Mouse (Mus musculus) frontal cortex, adult (tissue): ENCODE results near the gene Tubg2.
"Not testable (repeated sequence)": the region's sequence is repeated elsewhere in the genome, so short reads cannot be mapped to it uniquely, and the experiment has no call there.

ENCODE experiments used
- ATAC-seq: cut with Nextera tagmentation; 2 replicates; pipeline ENCODE4 v1.9.2; 2017; ENCODE audit warnings: mild to moderate bottlenecking, moderate library complexity, mixed read lengths; ENCODE audit not compliant: low TSS enrichment

Tubg2 gene

DNA sequence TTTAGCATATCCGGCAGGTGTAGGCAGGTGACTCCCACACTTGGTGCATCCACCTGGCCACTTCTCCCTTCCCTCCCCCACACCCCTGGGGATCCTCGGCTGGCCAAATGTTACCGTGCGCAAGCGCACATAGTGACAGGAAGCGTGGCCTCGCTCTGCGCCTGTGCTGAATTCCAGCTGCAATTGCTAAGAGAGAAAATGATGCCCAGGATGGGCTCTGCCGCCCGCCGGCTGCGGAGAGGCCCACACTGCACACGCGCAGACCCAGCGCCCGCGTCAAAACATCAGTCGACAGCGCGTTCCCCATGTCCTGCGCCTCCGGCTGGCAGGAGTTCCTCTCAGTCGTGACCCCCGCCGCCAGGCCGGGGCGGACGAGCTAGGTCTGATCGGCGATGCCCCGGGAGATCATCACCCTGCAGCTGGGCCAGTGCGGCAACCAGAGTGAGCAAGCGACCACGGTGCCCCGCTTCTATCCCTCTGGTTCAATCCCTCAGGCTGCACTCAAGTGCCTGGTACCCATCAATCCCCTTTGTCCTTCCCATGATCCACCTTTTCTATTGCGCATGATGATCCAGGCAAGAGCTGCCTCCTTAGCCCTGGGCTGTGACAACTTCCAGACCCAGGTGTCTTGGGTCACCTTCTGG is at the start of gene Tubg2:
Gene Tubg2, plus strand, starts transcription at position 180 of the 644 bp plus-strand sequence.
- peak; percentile 92 for ATAC-seq

DNA sequence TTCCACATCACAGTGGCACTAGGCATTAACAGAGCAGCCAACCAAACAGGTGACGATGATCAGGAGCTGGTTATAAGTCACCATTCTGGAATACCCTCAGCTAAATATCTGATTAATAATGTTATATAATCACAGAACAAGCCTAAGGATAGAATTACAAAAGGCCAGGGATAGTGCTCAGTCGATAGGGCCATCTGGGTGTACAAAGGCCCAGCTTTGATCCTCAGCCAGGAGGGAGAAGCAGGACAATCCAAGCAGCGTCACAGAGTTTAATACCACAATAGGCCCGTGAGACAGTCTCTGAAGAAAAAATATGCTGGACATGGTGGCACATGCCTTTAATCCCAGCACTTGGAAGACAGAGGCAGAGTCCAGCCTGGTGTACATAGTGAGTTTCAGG is 46.4 kb upstream of the Tubg2 start:
- ATAC-seq, result no peak

DNA sequence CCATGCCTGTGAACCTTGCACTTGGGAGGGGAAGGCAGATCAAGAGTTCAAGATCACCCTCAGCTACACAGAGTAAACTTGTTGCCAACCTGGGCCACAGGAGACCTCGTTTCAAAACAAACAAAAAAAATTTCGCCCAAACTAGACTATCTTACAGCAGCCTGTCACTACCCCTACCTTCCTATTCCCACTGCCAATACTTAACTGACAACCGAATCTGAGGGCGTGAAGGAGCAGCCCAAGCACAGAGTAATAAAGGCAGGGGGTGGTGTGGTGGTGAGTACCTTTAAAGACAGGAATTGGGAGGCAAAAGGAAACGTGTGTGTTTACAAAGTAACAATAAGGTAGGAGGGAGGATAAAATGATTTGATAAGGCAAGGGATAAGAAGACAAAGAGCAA is 45.0 kb upstream of the Tubg2 start:
- ATAC-seq, result no peak

DNA sequence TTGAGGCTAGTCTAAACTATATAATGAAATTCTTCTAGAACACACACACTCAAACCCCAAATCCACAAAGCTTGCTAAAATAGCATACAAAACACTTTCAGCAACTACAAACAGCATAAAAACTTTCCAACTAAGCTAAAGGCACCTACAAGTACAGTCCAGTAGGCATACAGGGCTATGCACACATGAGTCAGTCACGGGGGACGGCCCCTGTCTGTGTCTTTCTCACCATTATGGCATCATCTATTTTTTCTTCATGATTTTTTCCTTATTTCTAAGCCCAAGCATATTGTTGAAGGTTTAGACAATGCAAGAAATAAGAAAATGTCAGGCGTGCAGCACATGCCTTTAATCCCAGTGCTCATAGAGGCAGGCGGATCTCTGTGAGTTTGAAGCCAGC is 44.5 kb upstream of the Tubg2 start:
- no peak for ATAC-seq

DNA sequence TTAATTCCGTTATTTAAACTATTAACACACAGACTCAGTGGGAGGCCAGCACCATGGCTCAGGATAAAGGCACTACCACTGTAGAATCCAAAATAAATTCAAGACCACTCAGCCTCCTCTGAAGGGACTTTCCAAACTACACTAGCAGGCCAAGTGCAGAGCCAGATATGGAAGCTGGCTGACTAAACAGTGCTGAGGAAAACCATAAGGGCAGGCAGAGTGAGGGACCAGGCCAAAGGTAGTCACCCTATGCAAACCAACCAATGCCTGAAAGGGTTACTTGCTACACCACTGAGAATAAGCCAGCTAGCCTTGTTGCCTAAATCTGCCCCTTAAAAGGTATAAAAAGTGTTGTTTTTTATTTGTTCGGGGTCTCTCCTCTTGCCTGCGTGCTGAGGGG is 43.5 kb upstream of the Tubg2 start:
- no peak for ATAC-seq

DNA sequence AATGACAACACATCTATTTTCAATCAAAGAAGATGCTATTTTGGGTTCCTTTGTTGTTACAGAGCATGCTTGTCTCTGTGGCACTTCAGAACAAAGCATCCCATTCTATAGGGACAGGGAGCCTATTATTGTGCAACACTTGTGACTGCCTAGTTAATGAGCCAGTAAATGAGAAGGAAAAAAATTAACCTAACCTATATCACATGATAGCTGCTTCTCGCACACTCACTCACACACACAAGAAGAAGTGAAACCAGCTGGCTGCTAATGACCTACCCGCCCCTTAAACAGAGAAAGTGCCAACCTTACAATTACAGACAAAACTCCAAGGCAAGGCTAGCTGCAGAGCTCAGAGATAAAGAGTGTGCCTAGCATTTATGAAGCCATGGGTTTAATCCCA is 40.1 kb upstream of the Tubg2 start:
- ATAC-seq, result no peak

DNA sequence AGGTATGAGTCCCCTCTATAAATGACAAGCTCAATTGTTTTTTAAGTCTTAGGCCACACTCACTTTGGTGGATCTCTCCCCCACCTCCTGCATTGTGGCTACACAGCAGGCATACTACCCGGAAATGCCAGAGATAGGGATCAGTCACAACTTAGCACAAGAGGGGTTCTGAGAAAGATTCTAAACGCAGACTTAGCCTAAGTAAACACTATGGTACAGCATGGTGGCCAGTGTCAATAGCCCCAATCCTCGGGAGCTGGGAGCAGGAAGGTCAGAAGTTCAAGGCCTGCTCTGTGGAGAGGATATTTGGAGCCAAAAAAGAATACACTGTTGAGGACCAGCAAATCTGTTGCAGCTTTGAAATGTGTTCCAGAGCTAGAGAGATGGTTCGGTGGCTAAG is 37.6 kb upstream of the Tubg2 start:
- ATAC-seq, result no peak

DNA sequence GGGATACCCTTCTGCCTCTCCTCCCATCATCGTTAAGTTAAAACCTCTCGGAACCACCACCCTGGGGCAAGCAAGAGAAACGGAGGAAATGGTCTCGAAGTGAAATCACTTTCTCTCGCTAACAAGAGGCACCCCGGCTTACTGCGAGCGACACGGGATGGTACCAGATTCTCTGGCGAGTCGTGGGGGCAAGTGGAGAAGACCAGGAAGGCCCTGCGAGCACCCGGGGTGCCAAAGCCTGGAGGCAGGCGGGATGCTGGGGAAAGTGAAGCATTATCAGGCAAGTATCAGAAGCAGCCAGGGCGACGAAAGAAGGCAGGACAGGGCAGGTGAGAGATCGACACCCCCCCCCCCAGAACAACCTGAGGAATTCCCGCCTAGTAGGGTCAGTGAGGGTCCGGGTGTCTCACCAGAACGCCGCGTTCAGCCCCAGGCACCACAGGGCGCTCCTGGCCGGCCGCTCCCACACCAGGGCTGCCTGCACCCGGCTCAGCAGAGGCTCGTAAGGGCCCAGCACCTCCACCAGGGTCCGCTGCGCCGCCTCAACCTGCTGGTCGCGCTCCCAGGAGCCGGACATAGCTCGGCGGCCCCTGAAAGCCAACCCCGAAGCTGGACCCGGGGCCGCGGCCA is 36.5 kb upstream of the Tubg2 start:
- ATAC-seq, result peak; percentile 61

DNA sequence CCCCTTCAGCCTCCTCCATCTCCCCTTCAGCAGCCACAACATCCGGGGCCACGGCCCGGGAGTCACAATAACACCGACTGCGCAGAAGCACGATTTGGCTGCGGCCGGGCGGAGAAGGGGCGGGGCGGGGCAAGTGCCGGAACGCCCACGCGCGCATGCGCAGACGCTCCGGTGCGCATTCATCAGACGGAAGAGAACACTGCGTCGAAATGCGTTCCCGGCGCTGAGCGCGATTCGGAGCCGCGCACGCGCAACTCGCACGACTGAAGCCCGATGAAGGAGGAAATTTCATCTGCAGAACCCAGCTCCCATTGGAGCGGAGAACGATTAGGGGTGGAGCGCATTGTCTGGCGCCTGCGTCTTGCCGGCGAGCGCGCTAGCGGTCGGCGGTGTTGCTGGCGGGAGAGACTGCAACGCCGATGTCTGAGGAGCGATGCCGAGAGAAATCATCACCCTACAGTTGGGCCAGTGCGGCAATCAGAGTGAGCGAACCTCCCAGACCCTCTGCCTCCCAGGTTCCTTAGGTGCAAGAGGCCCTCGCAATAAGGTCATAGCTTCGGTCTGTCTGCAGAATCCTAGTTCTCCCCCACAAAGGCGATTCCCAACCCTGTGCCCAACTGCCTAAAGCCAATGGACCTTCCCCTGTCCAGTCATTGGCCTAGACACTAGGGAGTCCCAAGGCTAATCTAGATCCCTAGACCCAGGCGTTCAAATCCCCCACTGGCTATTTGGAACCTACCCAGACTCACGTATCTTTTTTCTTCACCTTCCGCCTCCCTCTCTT is 35.8 kb upstream of the Tubg2 start, which contains the start of the genes Retreg3 and Tubg1:
Gene Retreg3, minus strand, starts transcription at position 133 of the 784 bp plus-strand sequence.
Gene Tubg1, plus strand, starts transcription at position 178 of the 784 bp plus-strand sequence.
- peak; percentile 92 for ATAC-seq

DNA sequence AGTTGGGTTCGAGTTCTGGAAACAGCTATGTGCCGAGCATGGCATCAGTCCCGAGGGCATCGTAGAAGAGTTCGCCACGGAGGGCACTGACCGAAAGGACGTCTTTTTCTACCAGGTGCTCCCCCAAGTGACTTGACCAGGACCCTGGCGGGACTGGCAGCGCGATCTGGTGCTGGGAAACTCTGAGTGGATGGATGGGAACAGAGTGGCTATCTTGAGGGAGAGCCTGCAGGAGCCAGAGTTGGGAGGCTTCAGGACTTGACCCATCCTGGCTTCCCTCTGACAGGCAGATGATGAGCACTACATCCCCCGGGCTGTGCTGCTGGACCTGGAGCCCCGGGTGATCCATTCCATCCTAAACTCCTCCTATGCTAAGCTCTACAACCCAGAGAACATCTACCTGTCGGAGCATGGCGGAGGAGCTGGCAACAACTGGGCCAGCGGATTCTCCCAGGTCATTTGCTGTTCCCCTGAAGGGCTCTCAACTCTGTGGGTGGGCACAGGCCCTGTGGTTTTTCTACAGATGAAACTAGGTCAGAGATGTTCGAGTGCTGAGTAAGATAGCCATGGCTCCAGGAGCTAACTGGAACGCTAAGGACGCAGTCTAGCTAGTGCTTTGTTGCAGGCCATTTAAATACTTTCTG is 35.0 kb upstream of the Tubg2 start:
- no peak for ATAC-seq

DNA sequence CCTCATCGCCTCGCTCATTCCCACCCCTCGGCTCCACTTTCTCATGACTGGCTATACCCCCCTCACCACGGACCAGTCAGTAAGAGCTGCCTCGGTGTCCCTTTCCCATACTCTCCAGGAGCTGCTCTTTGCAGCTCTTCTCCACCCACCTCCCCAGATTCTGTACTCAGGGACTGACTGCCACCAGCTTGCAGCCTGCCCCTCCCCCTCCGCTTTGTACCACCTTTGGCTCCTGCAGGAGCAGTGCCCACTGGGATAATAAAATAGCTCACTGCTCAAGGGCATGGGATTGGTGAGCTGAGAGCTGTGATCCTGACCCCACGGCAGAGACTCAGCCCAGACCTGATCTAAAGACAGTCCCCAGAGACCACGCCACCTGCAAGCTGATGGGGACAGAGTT is 31.2 kb upstream of the Tubg2 start:
- ATAC-seq, result not testable (repeated sequence)

DNA sequence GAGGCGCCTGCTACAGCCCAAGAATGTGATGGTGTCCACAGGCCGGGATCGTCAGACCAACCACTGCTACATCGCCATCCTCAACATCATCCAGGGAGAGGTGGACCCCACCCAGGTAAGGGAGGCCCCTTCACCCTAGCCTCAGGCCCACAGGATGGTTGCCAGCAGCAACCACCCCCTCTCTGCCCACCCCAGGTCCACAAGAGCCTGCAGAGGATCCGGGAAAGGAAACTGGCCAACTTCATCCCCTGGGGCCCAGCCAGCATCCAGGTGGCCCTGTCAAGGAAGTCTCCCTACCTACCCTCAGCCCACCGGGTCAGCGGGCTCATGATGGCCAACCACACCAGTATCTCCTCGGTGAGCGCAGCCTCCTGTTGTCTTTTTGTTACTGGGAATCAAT is 30.7 kb upstream of the Tubg2 start:
- not testable (repeated sequence) for ATAC-seq

DNA sequence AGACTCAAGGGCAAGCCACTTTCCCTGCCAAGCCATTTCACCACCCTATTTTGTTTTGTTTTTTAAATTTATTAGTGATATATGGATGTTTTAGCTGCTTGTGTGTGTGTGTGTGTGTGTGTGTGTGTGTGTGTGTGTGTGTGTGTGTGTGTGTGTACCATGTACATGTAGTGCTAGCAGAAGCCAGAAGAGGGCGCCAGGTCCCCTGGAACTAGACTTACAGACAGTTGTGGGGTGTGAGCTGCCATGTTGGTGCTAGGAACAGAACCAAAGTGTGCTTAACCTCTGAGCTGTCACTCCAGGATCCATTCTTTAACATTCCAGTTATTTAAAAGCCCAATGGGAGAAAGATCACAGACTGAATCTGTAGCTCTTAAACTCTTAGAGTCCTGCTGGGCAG is 28.6 kb upstream of the Tubg2 start:
- ATAC-seq, result no peak

DNA sequence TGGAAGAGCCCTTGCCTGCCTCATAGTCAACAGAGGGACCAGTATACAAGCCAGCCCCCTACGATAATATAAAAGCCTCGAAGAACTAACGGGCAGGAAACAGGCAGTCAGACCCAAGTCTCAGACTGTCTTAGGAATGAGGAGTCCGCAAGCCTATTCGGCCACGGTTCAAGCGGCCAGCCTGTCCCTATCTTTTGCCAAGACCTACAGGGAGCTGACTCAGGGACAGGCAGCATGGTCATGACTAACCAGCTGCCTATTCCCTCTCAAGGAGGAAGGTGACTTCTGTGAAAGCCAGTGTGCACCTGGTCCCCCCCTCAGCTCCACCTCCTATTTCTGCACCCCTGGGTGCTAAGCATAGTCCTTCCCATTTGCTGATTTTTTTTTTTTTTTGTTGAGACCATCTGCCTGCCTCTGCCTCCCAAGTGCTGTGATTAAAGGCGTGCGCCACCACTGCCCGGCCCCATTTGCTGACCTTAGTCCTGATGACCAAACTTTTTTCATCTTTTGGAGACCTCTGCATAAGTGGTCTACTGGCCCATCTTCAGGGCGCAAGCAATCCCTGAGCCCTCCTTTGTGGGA is 26.6 kb upstream of the Tubg2 start:
- no peak for ATAC-seq

DNA sequence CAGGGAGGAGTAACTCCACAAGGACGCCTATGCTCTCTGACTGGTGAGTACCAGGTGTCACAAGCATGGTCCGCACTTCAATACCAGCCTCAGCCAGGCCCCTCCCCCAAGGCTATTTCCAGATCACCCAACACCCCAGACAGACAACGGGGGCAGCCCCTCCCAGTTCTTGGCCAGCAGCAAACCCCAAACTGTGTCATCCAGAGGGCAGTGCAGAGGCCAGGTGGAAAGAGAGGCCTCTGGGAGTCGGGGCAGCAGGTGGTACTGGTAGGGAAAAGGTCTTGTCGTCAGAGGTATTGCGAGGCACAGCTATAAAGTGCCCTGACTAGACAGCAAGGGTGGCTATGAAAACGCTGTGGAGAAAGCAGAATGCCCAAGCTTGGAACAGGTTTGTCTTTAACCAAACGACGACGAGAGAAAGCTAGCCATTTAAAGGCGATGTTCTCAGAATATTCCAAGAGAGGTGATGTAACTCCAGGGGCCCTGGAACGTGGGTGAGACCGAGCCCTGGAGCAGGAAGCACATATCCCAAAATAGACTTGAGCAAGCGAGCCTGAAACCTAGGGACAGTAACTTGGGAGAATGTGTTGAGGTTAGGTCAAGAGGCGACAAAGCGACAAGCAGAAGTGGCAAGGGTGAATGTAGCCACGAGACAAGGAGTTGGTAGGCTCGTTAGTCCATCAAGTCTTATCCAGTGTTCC is 25.5 kb upstream of the Tubg2 start:
- no peak; the same call in 1 of the 2 replicates for ATAC-seq

DNA sequence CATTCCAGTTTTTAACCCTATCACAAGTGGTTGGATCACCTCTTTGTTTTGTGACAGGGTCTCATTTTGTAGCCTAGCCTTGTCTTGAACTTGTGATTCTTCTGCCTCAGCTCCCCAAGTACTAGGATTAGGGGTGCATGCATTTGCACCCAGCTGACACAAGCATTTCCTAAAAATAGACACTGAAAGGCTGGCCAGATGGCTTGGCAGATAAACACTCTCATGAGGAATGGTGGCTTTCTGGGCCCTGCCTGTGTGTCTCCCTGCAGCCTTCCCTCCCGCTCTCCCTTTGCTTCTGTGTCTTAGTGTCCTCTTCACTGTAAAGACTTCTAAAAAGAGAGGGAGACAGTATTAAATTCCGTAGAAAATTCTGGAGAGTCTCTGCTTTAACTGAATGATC is 24.5 kb upstream of the Tubg2 start:
- ATAC-seq, result no peak

DNA sequence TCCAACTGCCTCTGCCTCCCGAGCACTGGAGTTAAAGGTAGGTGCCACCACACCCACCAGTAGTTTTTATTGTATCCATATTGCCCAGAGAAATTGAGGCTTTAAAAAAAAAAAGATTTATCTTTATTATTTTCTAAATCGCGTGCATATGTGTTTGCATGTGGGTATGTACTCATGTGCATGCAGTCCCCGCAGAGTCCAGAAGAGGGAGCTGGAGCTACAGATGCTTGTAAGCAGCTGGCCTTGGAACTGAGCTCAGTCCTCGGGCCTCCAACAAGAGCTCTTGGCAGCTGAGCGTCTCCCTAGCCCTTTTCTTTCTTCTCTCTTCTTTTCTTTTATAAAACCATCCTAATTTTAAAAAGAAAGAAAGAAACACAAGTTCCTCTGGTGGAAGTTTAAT is 24.0 kb upstream of the Tubg2 start:
- ATAC-seq, result no peak

DNA sequence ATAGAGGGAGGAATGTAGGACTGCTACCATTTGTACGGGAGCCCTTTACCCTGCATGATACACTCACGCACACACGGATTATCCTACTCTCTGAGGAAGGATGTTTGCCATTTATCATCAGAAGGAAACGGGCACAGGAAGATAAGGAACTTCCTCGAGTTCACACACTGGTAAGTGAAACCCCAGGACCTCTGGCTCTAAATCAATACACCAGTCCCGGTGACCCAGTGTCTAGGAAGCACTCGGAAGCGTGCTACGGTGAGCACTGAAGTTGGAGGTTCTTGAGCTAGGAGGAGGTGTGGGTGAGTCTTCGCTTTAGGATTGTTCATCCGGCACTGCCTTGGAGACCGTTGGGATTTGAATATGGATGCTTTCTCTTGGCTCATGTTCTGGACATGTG is 22.7 kb upstream of the Tubg2 start:
- no peak for ATAC-seq

DNA sequence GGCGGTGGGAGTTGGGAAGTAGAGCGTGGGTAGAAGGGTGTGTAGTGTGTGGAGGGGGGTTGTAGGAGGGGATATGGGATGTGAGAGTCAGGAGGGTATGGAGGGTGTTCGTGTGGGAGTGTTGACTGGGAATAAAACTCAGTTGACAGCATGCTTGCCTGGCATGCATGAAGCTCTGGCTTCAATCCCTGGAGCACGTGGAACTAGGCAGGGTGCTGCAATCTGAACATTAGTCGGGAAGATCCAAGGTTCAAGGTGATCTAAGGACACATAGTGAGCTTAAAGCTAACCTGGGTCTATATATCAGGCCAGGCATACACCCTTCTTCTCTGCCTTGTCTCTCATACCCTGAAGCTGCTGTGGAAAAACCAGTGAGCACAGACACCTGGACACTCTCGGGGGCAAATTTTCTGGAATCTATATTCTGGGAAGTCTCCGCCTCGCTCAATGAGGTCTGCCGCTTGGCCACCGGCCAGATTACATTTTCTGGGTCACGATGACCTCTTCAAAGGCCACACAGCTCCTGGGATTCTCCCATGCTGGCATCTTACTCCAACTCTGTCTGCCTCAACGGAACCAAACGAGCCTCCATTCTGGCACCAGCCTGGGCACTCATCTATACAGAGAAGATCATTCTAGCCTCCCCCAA is 21.4 kb upstream of the Tubg2 start:
- no peak for ATAC-seq

DNA sequence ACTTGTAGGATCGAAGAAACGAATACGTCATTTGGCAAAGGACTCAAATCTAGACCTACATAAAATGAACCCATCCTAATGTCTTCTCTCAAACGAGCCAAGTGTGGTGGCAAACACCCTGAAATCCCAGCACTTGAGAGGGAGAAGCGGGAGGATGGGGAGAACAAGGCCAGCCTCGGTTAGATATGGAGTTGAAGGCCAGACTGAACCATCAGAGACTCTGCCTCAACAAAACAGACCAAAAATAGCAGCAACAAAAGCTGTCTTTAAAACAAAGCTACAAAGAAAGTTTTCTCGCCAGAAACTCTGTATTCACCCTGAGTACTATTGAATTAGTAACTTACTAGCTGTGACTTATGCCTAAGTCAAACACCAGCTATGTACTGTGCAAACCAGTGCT is 18.7 kb upstream of the Tubg2 start:
- no peak for ATAC-seq
